In the genomic region with DNA sequence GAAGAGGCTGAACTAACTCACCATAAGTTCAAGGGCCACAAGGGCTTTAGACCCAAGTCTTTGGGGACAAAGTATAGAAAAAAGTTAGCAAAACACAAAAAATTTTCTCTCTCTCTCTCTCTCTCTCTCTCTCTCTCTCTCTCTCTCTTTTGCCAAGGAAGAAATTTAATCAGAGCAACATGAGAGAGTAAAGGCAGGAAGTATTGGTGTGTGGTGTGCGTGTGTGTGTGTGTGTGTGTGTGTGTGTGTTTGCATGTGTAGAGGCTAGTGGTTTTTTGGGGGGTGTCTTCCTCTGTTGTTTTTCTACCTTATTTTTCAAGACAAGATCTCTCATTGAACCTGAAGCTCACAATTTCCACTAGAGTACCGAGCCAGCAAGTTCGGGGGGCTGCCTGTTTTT, we compare ENCODE assay signal across 15 mouse cellular contexts.
"Had no signal": no experiment of that assay in that cellular context is flagged by ENCODE, and none has a peak within 500 bp of the region (broad histone marks: within the 10 kb centered on the region; RNA-seq: fewer than 3 reads in every experiment).

No protein-coding gene starts in this region.

- H3K4me3 ChIP-seq: left cerebral cortex, adult 2 months; limb, embryonic 10.5 days; liver, embryonic 12.5 days; lung, embryonic 15.5 days; megakaryocyte, embryonic 14.5 days; midbrain, embryonic 15.5 days; neural tube, embryonic 13.5 days had no signal

- H3K4me1 ChIP-seq: megakaryocyte, embryonic 14.5 days had no signal

- H3K4me2 ChIP-seq: liver, embryonic 12.5 days; lung, embryonic 15.5 days; midbrain, embryonic 11.5 days; midbrain, embryonic 15.5 days; neural tube, embryonic 13.5 days had no signal

- ATAC-seq: intestine, postnatal 0 days; liver, embryonic 12.5 days; midbrain, embryonic 15.5 days had no signal

- H3K36me3 ChIP-seq: limb, embryonic 10.5 days; liver, embryonic 12.5 days; lung, embryonic 15.5 days; midbrain, embryonic 15.5 days; neural tube, embryonic 13.5 days had no signal

- H3K9ac ChIP-seq: liver, embryonic 12.5 days; lung, embryonic 15.5 days; midbrain, embryonic 15.5 days; neural tube, embryonic 13.5 days had no signal

- H3K27ac ChIP-seq: left cerebral cortex, adult 2 months; limb, embryonic 10.5 days; liver, embryonic 12.5 days; lung, embryonic 15.5 days; macrophage; midbrain, embryonic 15.5 days; neural tube, embryonic 13.5 days had no signal

- H3K27me3 ChIP-seq: lung, embryonic 15.5 days had no signal

- DNase-seq: kidney, adult 8-10 months; kidney, postnatal 25 days; lung, postnatal 14 days; retina, postnatal 1 day; right cerebral cortex, postnatal 4 days had no signal

- H3K9me3 ChIP-seq: limb, embryonic 10.5 days; liver, embryonic 12.5 days; lung, embryonic 15.5 days; midbrain, embryonic 15.5 days; neural tube, embryonic 13.5 days had no signal
